Mouse (Mus musculus): ENCODE measurements around the gene Klk1b1. TPM values are rescaled to one million over a fixed set of nuclear protein-coding genes. Genes with fewer than 3 reads are reported as not detected.
"Not testable (repeated sequence)": the region's sequence is repeated elsewhere in the genome, so short reads cannot be mapped to it uniquely, and the experiment has no call there.

Klk1b1 gene
- polyA plus RNA-seq, 1 experiment, result not detected

DNA sequence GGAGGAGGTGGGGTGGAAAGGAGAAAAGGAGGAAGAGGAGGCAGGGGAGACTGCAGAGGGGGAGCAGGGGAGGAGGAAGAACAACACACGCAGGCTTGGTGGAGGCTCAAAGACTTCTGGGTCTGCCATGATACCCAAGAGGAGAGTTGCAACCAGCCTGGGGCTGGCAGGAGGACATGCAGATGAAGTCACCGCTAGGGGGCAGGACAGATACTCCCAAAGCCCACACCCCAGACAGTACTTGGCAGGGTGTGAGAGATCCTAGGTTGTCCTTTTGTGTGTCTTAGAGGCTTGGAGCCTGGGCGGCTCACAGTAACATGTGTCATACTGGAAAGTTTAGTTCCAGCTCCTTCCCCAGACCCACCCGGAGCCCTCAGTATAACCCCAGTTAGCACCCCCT lies 38.0 kb upstream of the Klk1b1 start:
- WGBS, result 44% methylated on average over 4 of the region's 4 CpGs
- no peak overlapping the region for H3K27ac ChIP-seq (ENCODE audit: control insufficient read depth, insufficient read depth, low read depth, low read length, poor library complexity)
- no peak for TF ChIP-seq POLR2A (IDR thresholded peaks at IDR 0.05; ENCODE audit: borderline replicate concordance, control insufficient read depth, low read depth, low read length)
- TF ChIP-seq CTCF (IDR thresholded peaks at IDR 0.05; ENCODE audit: control insufficient read depth, insufficient read depth, low read length), result peak; percentile 52
- H3K4me1 ChIP-seq (ENCODE audit: control insufficient read depth, insufficient read depth, low read length), result no peaks in the 10 kb centered on the region; the same call in 1 of the 2 replicates
- no peak overlapping the region for H3K4me3 ChIP-seq (replicated peaks; ENCODE audit: control insufficient read depth, low read depth, low read length)

DNA sequence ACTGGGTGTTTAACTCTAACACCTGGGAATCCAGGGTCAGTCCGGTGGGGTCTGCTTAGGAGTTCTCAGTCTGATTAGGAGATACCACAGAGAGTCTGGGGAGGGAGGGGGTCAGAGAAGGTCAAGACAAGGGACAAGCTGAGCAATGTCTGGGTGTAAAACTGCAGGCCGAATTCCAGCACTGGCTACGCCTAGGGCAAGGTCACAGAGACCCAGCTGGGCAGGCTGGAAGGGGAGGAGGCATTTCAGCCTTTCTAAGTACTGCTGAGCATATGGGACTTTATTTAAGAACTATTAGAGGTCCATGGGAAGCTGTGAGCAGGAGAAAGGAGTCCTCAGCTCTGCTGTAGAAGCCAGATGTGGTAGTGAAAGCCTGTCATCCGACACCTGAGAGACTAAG lies 34.2 kb upstream of the Klk1b1 start:
- TF ChIP-seq POLR2A (IDR thresholded peaks at IDR 0.05; ENCODE audit: borderline replicate concordance, control insufficient read depth, low read depth, low read length) (no peak), CTCF (IDR thresholded peaks at IDR 0.05; ENCODE audit: control insufficient read depth, insufficient read depth, low read length) (no peak)
- no peak overlapping the region for H3K4me3 ChIP-seq (replicated peaks; ENCODE audit: control insufficient read depth, low read depth, low read length)
- no peak overlapping the region for H3K27ac ChIP-seq (ENCODE audit: control insufficient read depth, insufficient read depth, low read depth, low read length, poor library complexity)
- H3K4me1 ChIP-seq (ENCODE audit: control insufficient read depth, insufficient read depth, low read length), result no peaks in the 10 kb centered on the region
- WGBS, result 61% methylated on average over 4 of the region's 4 CpGs

DNA sequence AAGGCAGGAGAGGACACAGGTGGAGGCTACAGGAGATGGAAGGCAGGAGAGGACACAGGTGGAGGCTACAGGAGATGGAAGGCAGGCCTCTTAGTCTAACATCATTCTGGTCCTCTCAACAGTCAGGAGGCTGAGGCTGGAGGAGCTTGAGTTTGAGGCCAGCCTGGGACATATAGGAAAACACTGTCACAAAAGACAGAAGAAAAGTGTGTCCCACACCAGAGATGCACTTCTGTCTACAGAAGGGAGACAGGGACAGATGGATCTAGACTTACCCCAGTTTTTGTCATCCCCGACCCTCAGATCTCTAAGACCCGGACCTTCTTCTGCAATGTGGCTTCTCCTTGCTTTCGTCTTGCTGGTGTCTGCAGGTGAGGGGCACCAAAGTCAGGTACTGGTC lies 33.1 kb upstream of the Klk1b1 start, which contains the start of gene Klk15:
TSS of gene Klk15 (plus strand) at position 301 of the 400 bp plus-strand sequence.
- H3K4me3 ChIP-seq (replicated peaks; ENCODE audit: control insufficient read depth, low read depth, low read length), result no peak within 1 kb of the TSS
- no peak within 1 kb of the TSS for H3K27ac ChIP-seq (ENCODE audit: control insufficient read depth, insufficient read depth, low read depth, low read length, poor library complexity)
- TF ChIP-seq CTCF (IDR thresholded peaks at IDR 0.05; ENCODE audit: control insufficient read depth, insufficient read depth, low read length), result no peak
- no peak for TF ChIP-seq POLR2A (IDR thresholded peaks at IDR 0.05; ENCODE audit: borderline replicate concordance, control insufficient read depth, low read depth, low read length)
- no peaks in the 10 kb centered on the region for H3K4me1 ChIP-seq (ENCODE audit: control insufficient read depth, insufficient read depth, low read length)
- 86% methylated on average over 3 of the region's 3 CpGs for WGBS

DNA sequence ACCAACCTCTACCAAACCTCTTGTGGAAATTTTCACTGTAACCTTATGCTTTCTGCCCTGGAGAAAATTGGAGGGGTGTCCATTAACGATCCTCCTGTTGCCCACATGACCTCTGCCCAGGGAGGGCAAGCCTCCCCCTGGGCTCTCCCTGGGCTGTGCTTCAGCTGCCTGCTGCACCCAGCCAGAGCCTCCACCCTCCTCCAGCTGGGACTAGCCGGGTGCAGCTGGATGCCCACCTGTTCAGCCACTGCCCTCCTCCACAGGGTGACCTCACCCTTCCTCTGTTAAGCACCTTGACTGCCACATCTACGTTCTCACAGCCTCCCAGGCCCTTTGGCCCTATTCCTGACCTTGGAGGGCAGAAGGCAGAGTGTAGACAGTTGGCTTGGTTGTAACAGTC lies 31.8 kb upstream of the Klk1b1 start:
- H3K4me1 ChIP-seq (ENCODE audit: control insufficient read depth, insufficient read depth, low read length), result no peaks in the 10 kb centered on the region
- H3K4me3 ChIP-seq (replicated peaks; ENCODE audit: control insufficient read depth, low read depth, low read length), result no peak overlapping the region
- no peak overlapping the region for H3K27ac ChIP-seq (ENCODE audit: control insufficient read depth, insufficient read depth, low read depth, low read length, poor library complexity)
- 63% methylated on average over 3 of the region's 3 CpGs for WGBS
- TF ChIP-seq POLR2A (IDR thresholded peaks at IDR 0.05; ENCODE audit: borderline replicate concordance, control insufficient read depth, low read depth, low read length) (no peak), CTCF (IDR thresholded peaks at IDR 0.05; ENCODE audit: control insufficient read depth, insufficient read depth, low read length) (no peak)

DNA sequence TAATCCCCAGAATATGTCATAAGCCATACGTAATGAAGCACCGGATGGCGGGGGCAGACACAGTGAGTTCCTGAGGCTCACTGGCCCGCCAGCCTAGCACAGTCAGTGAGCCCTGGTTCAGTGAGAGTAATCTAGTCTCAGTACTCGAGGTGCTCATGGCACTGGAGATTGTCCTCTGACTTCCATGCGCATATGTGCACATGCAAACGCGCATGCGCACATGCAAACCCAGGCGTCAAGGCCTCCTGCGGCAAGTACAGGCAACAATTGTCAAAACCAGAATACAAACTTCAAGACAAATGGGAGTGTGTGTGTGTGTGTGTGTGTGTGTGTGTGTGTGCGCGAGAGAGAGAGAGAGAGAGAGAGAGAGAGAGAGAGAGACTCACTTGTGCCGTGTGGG lies 30.0 kb upstream of the Klk1b1 start:
- no peak overlapping the region for H3K27ac ChIP-seq (ENCODE audit: control insufficient read depth, insufficient read depth, low read depth, low read length, poor library complexity)
- no peak for TF ChIP-seq POLR2A (IDR thresholded peaks at IDR 0.05; ENCODE audit: borderline replicate concordance, control insufficient read depth, low read depth, low read length)
- TF ChIP-seq CTCF (IDR thresholded peaks at IDR 0.05; ENCODE audit: control insufficient read depth, insufficient read depth, low read length), result no peak
- no peaks in the 10 kb centered on the region for H3K4me1 ChIP-seq (ENCODE audit: control insufficient read depth, insufficient read depth, low read length)
- H3K4me3 ChIP-seq (replicated peaks; ENCODE audit: control insufficient read depth, low read depth, low read length), result no peak overlapping the region
- 79% methylated on average over 14 of the region's 14 CpGs for WGBS

DNA sequence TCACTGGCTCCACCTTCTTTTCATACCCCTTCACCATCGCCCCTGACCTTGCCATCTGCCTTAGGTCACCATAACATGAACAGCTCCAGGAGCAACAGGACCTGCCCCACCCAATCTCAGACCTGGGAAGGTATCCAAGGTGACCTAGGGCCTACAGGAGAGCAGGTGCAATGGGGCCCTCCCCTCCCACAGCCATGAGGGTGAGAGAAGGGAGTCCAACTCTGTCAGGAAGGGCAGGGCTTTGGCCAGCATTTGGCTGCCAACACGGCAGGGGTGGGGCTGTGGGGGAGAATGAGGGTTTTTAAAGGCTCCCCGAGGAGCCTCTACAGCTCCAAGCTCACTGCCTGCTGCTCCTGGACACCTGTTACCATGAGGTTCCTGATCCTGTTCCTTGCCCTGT lies 24.3 kb upstream of the Klk1b1 start:
- 69% methylated on average over 3 of the region's 3 CpGs for WGBS
- not testable (repeated sequence) for H3K4me3 ChIP-seq (replicated peaks; ENCODE audit: control insufficient read depth, low read depth, low read length); H3K4me1 ChIP-seq (ENCODE audit: control insufficient read depth, insufficient read depth, low read length); H3K27ac ChIP-seq (ENCODE audit: control insufficient read depth, insufficient read depth, low read depth, low read length, poor library complexity)

DNA sequence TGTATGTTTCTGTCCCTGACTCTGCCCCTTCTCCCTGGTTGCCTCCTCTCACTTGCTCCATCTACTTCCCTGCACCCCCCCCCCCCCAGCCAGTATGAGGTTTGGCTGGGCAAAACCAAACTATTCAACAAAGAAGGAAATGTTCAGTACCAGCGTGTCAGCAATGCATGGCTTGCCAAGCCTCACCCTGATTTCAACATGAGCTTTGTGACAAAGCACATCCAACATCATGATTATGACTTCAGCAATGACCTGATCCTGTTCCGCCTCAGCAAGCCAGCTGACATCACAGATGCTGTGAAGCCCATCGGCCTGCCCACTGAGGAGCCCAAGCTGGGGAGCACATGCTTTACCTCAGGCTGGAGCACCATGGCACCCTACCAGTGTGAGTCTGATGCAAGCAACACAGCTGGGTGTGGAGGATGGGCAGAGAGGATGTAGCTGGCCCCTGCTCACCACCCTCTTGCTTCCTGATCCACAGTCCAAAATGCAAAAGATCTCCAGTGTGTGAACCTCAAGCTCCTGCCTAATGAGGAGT lies 21.8 kb upstream of the Klk1b1 start:
- H3K4me3 ChIP-seq (replicated peaks; ENCODE audit: control insufficient read depth, low read depth, low read length), result no peak overlapping the region
- H3K4me1 ChIP-seq (ENCODE audit: control insufficient read depth, insufficient read depth, low read length), result no peaks in the 10 kb centered on the region; the same call in 1 of the 2 replicates
- 71% methylated on average over 3 of the region's 3 CpGs for WGBS
- TF ChIP-seq POLR2A (IDR thresholded peaks at IDR 0.05; ENCODE audit: borderline replicate concordance, control insufficient read depth, low read depth, low read length), result no peak
- no peak for TF ChIP-seq CTCF (IDR thresholded peaks at IDR 0.05; ENCODE audit: control insufficient read depth, insufficient read depth, low read length)
- H3K27ac ChIP-seq (ENCODE audit: control insufficient read depth, insufficient read depth, low read depth, low read length, poor library complexity), result no peak overlapping the region

DNA sequence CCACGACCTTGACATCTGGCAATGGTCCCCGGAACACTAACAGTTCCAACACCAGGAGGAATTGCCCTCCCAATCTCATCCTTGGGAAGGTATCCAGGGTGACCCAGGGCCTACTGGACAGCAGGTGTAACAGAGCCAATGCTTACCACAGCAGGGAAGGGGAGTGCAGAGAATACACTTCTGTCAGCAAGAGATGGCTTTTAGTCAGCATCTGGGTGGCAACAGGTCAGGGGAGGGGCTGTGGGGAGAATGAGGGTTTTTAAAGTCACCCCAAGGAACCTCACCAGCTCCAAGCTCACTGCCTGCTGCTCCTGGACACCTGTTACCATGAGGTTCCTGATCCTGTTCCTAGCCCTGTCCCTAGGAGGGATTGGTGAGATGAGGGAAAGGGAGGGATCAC lies 16.2 kb upstream of the Klk1b1 start, which contains the start of gene Klk1b8:
TSS of gene Klk1b8 (plus strand) at position 301 of the 400 bp plus-strand sequence.
- no peak within 1 kb of the TSS for H3K4me3 ChIP-seq (replicated peaks; ENCODE audit: control insufficient read depth, low read depth, low read length)
- no peak within 1 kb of the TSS for H3K27ac ChIP-seq (ENCODE audit: control insufficient read depth, insufficient read depth, low read depth, low read length, poor library complexity)
- TF ChIP-seq CTCF (IDR thresholded peaks at IDR 0.05; ENCODE audit: control insufficient read depth, insufficient read depth, low read length) (no peak), POLR2A (IDR thresholded peaks at IDR 0.05; ENCODE audit: borderline replicate concordance, control insufficient read depth, low read depth, low read length) (no peak)
- 64% methylated on average over 2 of the region's 2 CpGs for WGBS
- no peaks in the 10 kb centered on the region for H3K4me1 ChIP-seq (ENCODE audit: control insufficient read depth, insufficient read depth, low read length)

DNA sequence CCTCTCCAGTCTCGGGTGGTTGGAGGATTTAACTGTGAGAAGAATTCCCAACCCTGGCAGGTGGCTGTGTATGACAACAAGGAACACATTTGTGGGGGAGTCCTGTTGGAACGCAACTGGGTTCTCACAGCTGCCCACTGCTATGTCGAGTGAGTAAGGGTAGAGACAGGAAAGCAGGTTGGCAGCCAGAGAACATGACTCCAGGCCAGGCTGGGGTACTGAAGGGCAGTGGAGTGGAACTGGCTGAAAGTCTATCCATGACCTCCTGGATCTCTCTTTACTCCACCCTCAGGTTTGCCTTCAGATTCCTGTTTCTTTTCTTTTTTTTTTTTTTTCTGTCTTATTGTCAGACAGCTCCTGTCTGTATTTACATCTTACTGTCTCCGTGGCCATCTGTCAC lies 13.8 kb upstream of the Klk1b1 start:
- Histone ChIP-seq H3K4me1 (ENCODE audit: control insufficient read depth, insufficient read depth, low read length) (no peaks in the 10 kb centered on the region), H3K4me3 (replicated peaks; ENCODE audit: control insufficient read depth, low read depth, low read length) (no peak overlapping the region), H3K27ac (ENCODE audit: control insufficient read depth, insufficient read depth, low read depth, low read length, poor library complexity) (no peak overlapping the region)
- TF ChIP-seq CTCF (IDR thresholded peaks at IDR 0.05; ENCODE audit: control insufficient read depth, insufficient read depth, low read length), result no peak
- TF ChIP-seq POLR2A (IDR thresholded peaks at IDR 0.05; ENCODE audit: borderline replicate concordance, control insufficient read depth, low read depth, low read length), result no peak
- WGBS, result 53% methylated on average over 4 of the region's 4 CpGs

All from bone marrow, adult 2 months (tissue).